Mouse (Mus musculus) small intestine, adult 2 months (tissue): Measurements from ENCODE around the gene Rps27rt.

Experiments used
- CTCF ChIP-seq: fragments of 200-500 bp; IDR thresholded peaks from 2 replicates; pipeline ENCODE4 v1.5.1; 2012; ENCODE audit warnings: low read depth, mild to moderate bottlenecking, control low read depth, inconsistent platforms, low read length, moderate library complexity, mixed read lengths; ENCODE audit not compliant: insufficient replicate concordance, insufficient read length; ENCODE audit errors: extremely low read depth
- POLR2A ChIP-seq: fragments of 200-500 bp; IDR thresholded peaks from 2 replicates; pipeline ENCODE4 v1.6.1; 2012; ENCODE audit warnings: low read depth, mild to moderate bottlenecking, control low read depth, inconsistent platforms, low read length, moderate library complexity

GRCm38 (mm10) chr9:114944642-114945041 is 37.9 kb downstream of the Rps27rt start:
- TF ChIP-seq POLR2A (no peak), CTCF (no peak)
